Mouse (Mus musculus) neural tube, embryonic 14.5 days (tissue): ENCODE results near the gene Prol1. TPM values are rescaled to one million over a fixed set of nuclear protein-coding genes. Genes with fewer than 3 reads are reported as not detected.

Source experiments
- polyA plus RNA-seq: library from polyadenylated mRNA; unstranded; fragments of >200 nt; fragmentation: Nextera tagmentation; extraction: Ambion mirVana; gene quantifications from 2 replicates; pipeline ENCODE4 v1.2.1, GENCODE M21; 2014

The Prol1 gene
- polyA plus RNA-seq, 1 experiment from 2014 or later, result not detected

Other genes starting within 250 kb of the Prol1 start
- gene Smr2, start 230.8 kb upstream of the Prol1 start, polyA plus RNA-seq, result not detected in 2 replicates
- gene Gm11116, start 205.8 kb upstream of the Prol1 start, polyA plus RNA-seq, result not detected in 2 replicates
- not detected in 2 replicates for gene Gm11115, start 163.2 kb upstream of the Prol1 start, polyA plus RNA-seq
- gene Gm7714, start 48.4 kb upstream of the Prol1 start, polyA plus RNA-seq, result not detected in 2 replicates
- not detected in 2 replicates for gene Amtn, start 58.8 kb downstream of the Prol1 start, polyA plus RNA-seq
- gene Ambn, start 138.7 kb downstream of the Prol1 start, polyA plus RNA-seq, result not detected in 2 replicates
- gene Enam, start 170.7 kb downstream of the Prol1 start, polyA plus RNA-seq, result not detected in 2 replicates
- 0.23 and 0.63 TPM in 2 replicates for gene Jchain, start 210.6 kb downstream of the Prol1 start, polyA plus RNA-seq
- gene Utp3, start 237.2 kb downstream of the Prol1 start, polyA plus RNA-seq, result 43.5 and 47.2 TPM in 2 replicates
- gene Rufy3, start 247.7 kb downstream of the Prol1 start, polyA plus RNA-seq, result 300 and 310 TPM in 2 replicates